Mouse (Mus musculus): ENCODE data around the gene Edar. TPM values are rescaled to one million over a fixed set of nuclear protein-coding genes. Genes with fewer than 3 reads are reported as not detected.

Edar gene
- polyA plus RNA-seq, 1 experiment from 2014 or later: 0.16 TPM

- 32% methylated on average over 10 of the region's 10 CpGs for WGBS
- H3K36me3 ChIP-seq (ENCODE audit: control insufficient read depth, insufficient read depth): no peaks in the 10 kb centered on the region
Observed at GRCm38 (mm10) chr10:58652418-58653394, 22.7 kb downstream of the Edar start.

GRCm38 (mm10) chr10:58652045-58652417 is 23.4 kb downstream of the Edar start:
- TF ChIP-seq CTCF (IDR thresholded peaks at IDR 0.05; ENCODE audit: low read depth): no peak
- H3K9ac ChIP-seq (ENCODE audit: low read depth, low read length): no peak overlapping the region
- no peak overlapping the region for H3K27ac ChIP-seq (ENCODE audit: low read depth, low read length)
- H3K9me3 ChIP-seq (ENCODE audit: control insufficient read depth): 0 out of 2 replicates have a peak, but pooled peaks cover 3% of the 10 kb centered on the region
- H3K36me3 ChIP-seq (ENCODE audit: control insufficient read depth, insufficient read depth): no peaks in the 10 kb centered on the region
- 6% methylated on average over 9 of the region's 9 CpGs for WGBS
- no peak for ATAC-seq
- no peak overlapping the region for H3K4me3 ChIP-seq (ENCODE audit: low read depth, low read length)
- no peaks in the 10 kb centered on the region for H3K27me3 ChIP-seq (replicated peaks; ENCODE audit: control insufficient read depth, insufficient read depth, low read length)
- no peak overlapping the region for H3K4me2 ChIP-seq (replicated peaks; ENCODE audit: low read depth)
- H3K4me1 ChIP-seq (replicated peaks; ENCODE audit: control insufficient read depth, insufficient read depth, low read length): no peaks in the 10 kb centered on the region

More at GRCm38 (mm10) chr10:58652418-58653394, 22.7 kb downstream of the Edar start:
- Histone ChIP-seq H3K4me3 (ENCODE audit: low read depth, low read length) (no peak overlapping the region), H3K4me1 (replicated peaks; ENCODE audit: control insufficient read depth, insufficient read depth, low read length) (no peaks in the 10 kb centered on the region), H3K9ac (ENCODE audit: low read depth, low read length) (no peak overlapping the region), H3K27me3 (replicated peaks; ENCODE audit: control insufficient read depth, insufficient read depth, low read length) (no peaks in the 10 kb centered on the region), H3K27ac (ENCODE audit: low read depth, low read length) (no peak overlapping the region), H3K4me2 (replicated peaks; ENCODE audit: low read depth) (no peak overlapping the region), H3K9me3 (ENCODE audit: control insufficient read depth) (0 out of 2 replicates have a peak, but pooled peaks cover 3% of the 10 kb centered on the region)
- no peak for TF ChIP-seq CTCF (IDR thresholded peaks at IDR 0.05; ENCODE audit: low read depth)
- ATAC-seq: no peak

GRCm38 (mm10) chr10:58651270-58652042 is 24.0 kb downstream of the Edar start:
- Histone ChIP-seq H3K9me3 (ENCODE audit: control insufficient read depth) (0 out of 2 replicates have a peak, but pooled peaks cover 3% of the 10 kb centered on the region), H3K27ac (ENCODE audit: low read depth, low read length) (no peak overlapping the region), H3K4me1 (replicated peaks; ENCODE audit: control insufficient read depth, insufficient read depth, low read length) (no peaks in the 10 kb centered on the region), H3K4me2 (replicated peaks; ENCODE audit: low read depth) (peak overlapping the region; percentile 35; the same call in 1 of the 2 replicates), H3K4me3 (ENCODE audit: low read depth, low read length) (peak overlapping the region; percentile 6; the same call in 1 of the 2 replicates), H3K36me3 (ENCODE audit: control insufficient read depth, insufficient read depth) (no peaks in the 10 kb centered on the region), H3K9ac (ENCODE audit: low read depth, low read length) (no peak overlapping the region), H3K27me3 (replicated peaks; ENCODE audit: control insufficient read depth, insufficient read depth, low read length) (no peaks in the 10 kb centered on the region)
- WGBS: 11% methylated on average over 22 of the region's 22 CpGs
- no peak for TF ChIP-seq CTCF (IDR thresholded peaks at IDR 0.05; ENCODE audit: low read depth)
- no peak for ATAC-seq

GRCm38 (mm10) chr10:58648787-58649186 is 26.7 kb downstream of the Edar start:
- 78% methylated on average over 5 of the region's 5 CpGs for WGBS
- Histone ChIP-seq H3K27me3 (replicated peaks; ENCODE audit: control insufficient read depth, insufficient read depth, low read length) (no peaks in the 10 kb centered on the region), H3K9me3 (ENCODE audit: control insufficient read depth) (0 out of 2 replicates have a peak, but pooled peaks cover 3% of the 10 kb centered on the region), H3K36me3 (ENCODE audit: control insufficient read depth, insufficient read depth) (no peaks in the 10 kb centered on the region), H3K27ac (ENCODE audit: low read depth, low read length) (no peak overlapping the region), H3K4me2 (replicated peaks; ENCODE audit: low read depth) (no peak overlapping the region), H3K4me1 (replicated peaks; ENCODE audit: control insufficient read depth, insufficient read depth, low read length) (no peaks in the 10 kb centered on the region), H3K9ac (ENCODE audit: low read depth, low read length) (no peak overlapping the region), H3K4me3 (ENCODE audit: low read depth, low read length) (no peak overlapping the region)
- ATAC-seq: no peak
- TF ChIP-seq CTCF (IDR thresholded peaks at IDR 0.05; ENCODE audit: low read depth): 0 out of 2 replicates have a peak, but pooled peaks have one; percentile 4

- no peak for ATAC-seq
- no peaks in the 10 kb centered on the region for H3K4me1 ChIP-seq (replicated peaks; ENCODE audit: control insufficient read depth, insufficient read depth, low read length)
- TF ChIP-seq CTCF (IDR thresholded peaks at IDR 0.05; ENCODE audit: low read depth): no peak
- no peak overlapping the region for H3K9ac ChIP-seq (ENCODE audit: low read depth, low read length)
- no peaks in the 10 kb centered on the region for H3K27me3 ChIP-seq (replicated peaks; ENCODE audit: control insufficient read depth, insufficient read depth, low read length)
- 65% methylated on average over 5 of the region's 5 CpGs for WGBS
- H3K4me2 ChIP-seq (replicated peaks; ENCODE audit: low read depth): no peak overlapping the region
- H3K4me3 ChIP-seq (ENCODE audit: low read depth, low read length): no peak overlapping the region
- no peaks in the 10 kb centered on the region for H3K36me3 ChIP-seq (ENCODE audit: control insufficient read depth, insufficient read depth)
- H3K27ac ChIP-seq (ENCODE audit: low read depth, low read length): no peak overlapping the region
- H3K9me3 ChIP-seq (ENCODE audit: control insufficient read depth): no peaks in the 10 kb centered on the region
Observed at GRCm38 (mm10) chr10:58644671-58645070, 30.8 kb downstream of the Edar start.

GRCm38 (mm10) chr10:58644194-58644593 is 31.3 kb downstream of the Edar start:
- TF ChIP-seq CTCF (IDR thresholded peaks at IDR 0.05; ENCODE audit: low read depth): no peak
- WGBS: 78% methylated on average over 7 of the region's 7 CpGs
- H3K27me3 ChIP-seq (replicated peaks; ENCODE audit: control insufficient read depth, insufficient read depth, low read length): no peaks in the 10 kb centered on the region
- no peak overlapping the region for H3K4me2 ChIP-seq (replicated peaks; ENCODE audit: low read depth)
- H3K4me1 ChIP-seq (replicated peaks; ENCODE audit: control insufficient read depth, insufficient read depth, low read length): no peaks in the 10 kb centered on the region
- H3K27ac ChIP-seq (ENCODE audit: low read depth, low read length): no peak overlapping the region
- no peaks in the 10 kb centered on the region for H3K36me3 ChIP-seq (ENCODE audit: control insufficient read depth, insufficient read depth)
- no peak for ATAC-seq
- no peak overlapping the region for H3K4me3 ChIP-seq (ENCODE audit: low read depth, low read length)
- H3K9ac ChIP-seq (ENCODE audit: low read depth, low read length): no peak overlapping the region
- no peaks in the 10 kb centered on the region for H3K9me3 ChIP-seq (ENCODE audit: control insufficient read depth)

Data from intestine, postnatal 0 days (tissue).